Mouse (Mus musculus) inflammation-experienced regulatory T-cells (primary cell): ENCODE results near the gene Ndrg4. TPM values are rescaled to one million over a fixed set of nuclear protein-coding genes. Genes with fewer than 3 reads are reported as not detected.

Experiments
- polyA plus RNA-seq, 2 experiments: library from polyadenylated mRNA; unstranded; fragments of 100-300 nt; shearing (Covaris generic); gene quantifications; one replicate each; pipeline ENCODE4 v1.2.1; 2017

The Ndrg4 gene
- 1 to 10 TPM in 1 of 2 experiments, under 1 TPM in 1; 0.82 to 4.0 TPM for polyA plus RNA-seq

DNA sequence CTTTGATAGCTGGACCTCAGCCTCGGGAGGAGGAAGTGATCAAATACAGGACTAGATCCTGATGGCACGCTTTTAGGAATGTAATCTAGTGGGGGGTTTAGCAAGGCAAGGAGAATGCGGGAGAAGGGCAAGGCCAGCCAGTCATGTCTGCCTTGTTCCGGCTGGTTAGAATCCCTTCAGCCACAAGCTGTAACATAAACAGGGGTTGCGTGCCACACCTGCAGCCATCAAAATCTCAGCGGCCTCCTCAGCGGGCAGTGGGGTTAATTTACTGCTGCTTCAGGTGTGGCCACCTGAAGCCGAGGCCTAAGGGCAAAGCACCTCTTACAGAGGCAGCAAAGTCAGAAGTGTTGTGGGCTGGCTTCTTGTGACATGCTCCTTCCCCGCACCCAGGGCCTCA is at the start of gene Ndrg4:
Gene Ndrg4, plus strand, starts transcription at position 350 of the 400 bp plus-strand sequence.

DNA sequence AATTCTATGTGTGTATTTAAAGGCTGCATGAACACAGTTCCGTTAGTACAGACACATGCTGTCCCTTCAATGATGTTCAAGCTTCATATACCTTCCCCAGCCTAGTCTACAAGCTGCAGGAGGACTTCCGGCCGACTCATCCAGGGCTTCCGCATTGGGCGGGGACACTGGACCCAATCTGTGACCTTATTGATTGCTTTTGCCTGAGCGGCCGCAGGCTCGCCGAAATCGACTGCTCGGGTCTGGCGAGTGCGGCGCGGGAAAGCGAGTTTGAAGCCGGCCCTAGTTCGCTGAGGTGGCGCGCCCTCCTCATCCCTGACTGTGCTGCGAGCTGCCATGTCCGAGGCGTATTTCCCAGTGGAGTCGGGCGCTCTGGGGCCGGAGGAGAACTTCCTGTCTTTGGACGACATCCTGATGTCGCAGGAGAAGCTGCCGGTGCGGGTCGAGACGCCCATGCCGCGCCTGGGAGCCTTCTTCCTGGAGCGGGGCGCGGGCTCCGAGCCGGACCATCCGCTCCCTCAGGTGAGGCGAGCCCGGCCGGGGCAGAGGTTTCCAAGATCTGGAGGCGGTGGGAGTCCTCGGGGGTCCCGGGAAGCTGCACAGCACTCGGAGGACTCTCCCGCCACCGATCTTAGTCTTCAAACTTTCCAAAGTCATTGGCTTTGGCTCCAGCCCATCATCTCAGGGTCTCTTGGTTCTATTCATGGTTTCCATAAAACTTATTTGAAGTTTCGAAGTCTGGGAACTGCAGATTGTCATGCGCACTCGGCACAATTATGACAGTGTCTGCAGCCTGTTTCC is 43.3 kb upstream of the Ndrg4 start, which contains the start of gene Gins3:
Gene Gins3, plus strand, starts transcription at position 192 of the 801 bp plus-strand sequence.

DNA sequence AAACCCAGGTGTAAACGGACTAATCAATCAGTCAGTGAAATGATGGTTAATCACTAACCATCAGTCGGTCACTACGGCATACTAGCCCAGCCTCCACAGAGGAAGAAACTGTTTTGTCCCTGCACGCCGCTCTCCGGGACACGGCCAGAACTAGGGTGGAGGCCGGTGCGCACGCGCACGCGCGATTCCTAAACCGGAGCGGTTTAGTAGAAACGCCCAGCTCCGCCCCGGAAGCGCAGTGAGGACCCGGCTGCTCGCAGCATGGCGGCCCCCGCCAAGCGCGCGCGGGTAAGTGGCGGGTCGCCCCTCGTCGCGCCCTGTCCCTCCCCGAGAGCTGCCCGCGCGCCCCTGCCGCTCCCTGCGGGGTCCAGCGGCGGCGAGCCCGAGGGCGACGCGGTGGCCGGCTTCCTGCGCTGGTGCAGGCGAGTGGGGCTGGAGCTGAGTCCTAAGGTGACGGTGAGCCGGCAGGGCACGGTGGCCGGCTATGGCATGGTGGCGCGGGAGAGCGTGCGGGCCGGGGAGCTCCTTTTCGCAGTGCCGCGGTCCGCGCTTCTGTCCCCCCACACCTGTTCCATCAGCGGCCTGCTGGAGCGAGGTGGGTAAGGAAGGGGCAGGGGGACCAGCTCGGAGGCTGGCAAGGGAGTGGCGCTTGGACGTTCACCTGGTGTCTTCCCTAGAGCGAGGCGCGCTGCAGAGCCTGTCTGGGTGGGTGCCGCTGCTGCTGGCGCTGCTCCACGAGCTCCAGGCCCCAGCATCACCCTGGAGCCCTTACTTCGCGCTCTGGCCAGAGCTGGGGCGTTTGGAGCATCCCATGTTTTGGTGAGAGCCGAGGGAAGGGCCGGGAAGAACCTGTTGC is 39.1 kb downstream of the Ndrg4 start, which contains the start of gene Setd6:
Gene Setd6, plus strand, starts transcription at position 206 of the 856 bp plus-strand sequence.

Other genes starting within 250 kb of the Ndrg4 start
- gene Cfap20, start 242.1 kb upstream of the Ndrg4 start, polyA plus RNA-seq: 10 to 100 TPM; 47.2 to 47.4 TPM
- gene Csnk2a2, start 186.9 kb upstream of the Ndrg4 start, polyA plus RNA-seq: 10 to 100 TPM; 31.1 to 39.2 TPM
- not detected for gene Ccdc113, start 142.9 kb upstream of the Ndrg4 start, polyA plus RNA-seq
- 1 to 10 TPM in 1 of 2 experiments, under 1 TPM in 1; 0.35 to 1.9 TPM for gene Prss54, start 100.6 kb upstream of the Ndrg4 start, polyA plus RNA-seq
- gene Gins3, start 43.5 kb upstream of the Ndrg4 start, polyA plus RNA-seq: 10 to 100 TPM; 10.2 to 15.6 TPM
- gene Setd6, start 38.9 kb downstream of the Ndrg4 start, polyA plus RNA-seq: 100 to 1,000 TPM in 1 of 2 experiments, 10 to 100 TPM in 1; 62.9 to 103 TPM
- 100 to 1,000 TPM in 1 of 2 experiments, 10 to 100 TPM in 1; 93.6 to 100 TPM for gene Cnot1, start 130.5 kb downstream of the Ndrg4 start, polyA plus RNA-seq
- 100 to 1,000 TPM; 144 to 173 TPM for gene Sap18b, start 148.4 kb downstream of the Ndrg4 start, polyA plus RNA-seq
- gene Slc38a7, start 176.6 kb downstream of the Ndrg4 start, polyA plus RNA-seq: 10 to 100 TPM; 16.4 to 21.4 TPM
- gene Got2, start 211.6 kb downstream of the Ndrg4 start, polyA plus RNA-seq: 100 to 1,000 TPM; 107 to 108 TPM